16 mouse cellular contexts compared by ENCODE assay signal in genomic region chr6:108257225-108257624, GRCm38 (mm10).
"Had no signal": no experiment of that assay in that cellular context is flagged by ENCODE, and none has a peak within 500 bp of the region (broad histone marks: within the 10 kb centered on the region; RNA-seq: fewer than 3 reads in every experiment).

No protein-coding gene starts in this region.

- H3K27me3 ChIP-seq: neural tube, embryonic 13.5 days; neural tube, embryonic 15.5 days; stomach, embryonic 15.5 days had no signal

- H3K9ac ChIP-seq: neural tube, embryonic 13.5 days; neural tube, embryonic 15.5 days; stomach, embryonic 15.5 days had no signal

- H3K36me3 ChIP-seq: neural tube, embryonic 13.5 days; neural tube, embryonic 15.5 days; stomach, embryonic 15.5 days had no signal

- H3K4me1 ChIP-seq: neural tube, embryonic 15.5 days had no signal

- H3K4me2 ChIP-seq: neural tube, embryonic 13.5 days; neural tube, embryonic 15.5 days; stomach, embryonic 15.5 days had no signal

- H3K9me3 ChIP-seq: neural tube, embryonic 13.5 days; neural tube, embryonic 15.5 days; stomach, embryonic 15.5 days had no signal

- H3K27ac ChIP-seq: neural tube, embryonic 13.5 days; neural tube, embryonic 15.5 days; stomach, embryonic 15.5 days; stomach, postnatal 0 days had no signal

- H3K4me3 ChIP-seq: neural tube, embryonic 13.5 days; neural tube, embryonic 15.5 days; stomach, embryonic 15.5 days had no signal

- DNase-seq: retina, postnatal 1 day; right cerebral cortex, adult 18-20 months; right cerebral cortex, postnatal 14 days; right cerebral cortex, postnatal 25 days; right cerebral cortex, postnatal 4 days; spleen, adult 18-20 months; thymus, adult 18-20 months; thymus, adult 2 months; thymus, postnatal 14 days; thymus, postnatal 25 days; thymus, postnatal 36 days; thymus, postnatal 4 days had no signal
